Mouse (Mus musculus) heart, embryonic 13.5 days (tissue): ENCODE results near the gene Dixdc1. TPM values are rescaled to one million over a fixed set of nuclear protein-coding genes. Genes with fewer than 3 reads are reported as not detected.
A peak's percentile ranks its signal among the peaks of the same experiment; 100 is the strongest.

Experiments
- ATAC-seq: fragments of 200-750 bp; cut with Nextera tagmentation; 2 replicates; pipeline ENCODE4 v1.8.0; 2017; ENCODE audit warnings: moderate TSS enrichment; ENCODE audit not compliant: insufficient number of reproducible peaks, low FRiP score, low TSS enrichment; ENCODE audit errors: extremely low read depth
- H3K27ac ChIP-seq: fragments of 300-500 bp; sonication (generic); replicated peaks from 2 replicates; pipeline ENCODE4 v1.5.1; 2015; ENCODE audit warnings: moderate library complexity, mild to moderate bottlenecking, inconsistent platforms
- H3K27me3 ChIP-seq: fragments of 300-500 bp; sonication (generic); replicated peaks from 2 replicates; pipeline ENCODE4 v1.6.1; 2015; ENCODE audit warnings: mild to moderate bottlenecking, inconsistent platforms
- H3K36me3 ChIP-seq: fragments of 300-500 bp; sonication (generic); 2 replicates; pipeline ENCODE4 v1.6.1; 2015; ENCODE audit warnings: mild to moderate bottlenecking, inconsistent platforms
- H3K4me1 ChIP-seq: fragments of 300-500 bp; sonication (generic); 2 replicates; pipeline ENCODE4 v1.6.1; 2015; ENCODE audit warnings: inconsistent platforms
- H3K4me2 ChIP-seq: fragments of 300-500 bp; sonication (generic); 2 replicates; pipeline ENCODE4 v1.6.1; 2015; ENCODE audit warnings: inconsistent platforms, mild to moderate bottlenecking, moderate library complexity
- H3K4me3 ChIP-seq: fragments of 300-500 bp; sonication (generic); 2 replicates; pipeline ENCODE4 v1.5.1; 2015; ENCODE audit warnings: moderate library complexity, mild to moderate bottlenecking, inconsistent platforms
- H3K9ac ChIP-seq: fragments of 300-500 bp; sonication (generic); 2 replicates; pipeline ENCODE4 v1.6.1; 2015; ENCODE audit warnings: inconsistent platforms, mild to moderate bottlenecking, moderate library complexity
- H3K9me3 ChIP-seq: fragments of 300-500 bp; sonication (generic); 2 replicates; pipeline ENCODE4 v1.6.1; 2016; ENCODE audit warnings: inconsistent platforms
- WGBS: fragments of 180-500 bp; shearing (Covaris S2); methylation state at CpG from one replicate; pipeline ENCODE4 v1.1.7; 2015; ENCODE audit warnings: mixed read lengths; 5-methylcytosine and 5-hydroxymethylcytosine counted together
- polyA plus RNA-seq: library from polyadenylated mRNA; unstranded; fragments of >200 nt; fragmentation: Nextera tagmentation; extraction: Ambion mirVana; gene quantifications from 2 replicates; pipeline ENCODE4 v1.2.1, GENCODE M21; 2015

Gene Dixdc1
- polyA plus RNA-seq, 1 experiment from 2014 or later, result 8.1 TPM

DNA sequence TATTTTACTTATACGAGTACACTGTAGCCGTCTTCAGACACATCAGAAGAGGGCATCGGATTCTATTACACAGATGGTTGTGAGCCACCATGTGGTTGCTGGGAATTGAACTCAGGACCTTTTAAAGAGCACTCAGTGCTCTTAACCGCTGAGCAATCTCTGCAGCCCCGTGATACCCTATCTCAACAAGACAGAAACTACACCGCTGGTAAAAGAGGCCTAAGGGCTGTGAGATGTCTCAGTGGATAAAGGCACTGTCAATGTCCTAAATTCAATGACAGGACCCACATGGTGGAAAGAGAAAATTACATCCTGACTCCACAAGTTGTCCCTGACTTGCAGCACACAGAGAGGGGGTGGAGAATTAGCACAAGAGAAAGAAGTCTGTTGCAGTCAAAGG is 72.9 kb downstream of the Dixdc1 start:
- ATAC-seq, result no peak
- Histone ChIP-seq H3K27me3 (no peaks in the 10 kb centered on the region), H3K27ac (no peak overlapping the region), H3K4me1 (no peaks in the 10 kb centered on the region; the same call in 1 of the 2 replicates), H3K9ac (no peak overlapping the region), H3K9me3 (no peaks in the 10 kb centered on the region), H3K4me3 (no peak overlapping the region), H3K4me2 (no peak overlapping the region), H3K36me3 (peaks cover 31% of the 10 kb centered on the region)
- 71% methylated on average over 6 of the region's 6 CpGs for WGBS

- no peaks in the 10 kb centered on the region for H3K9me3 ChIP-seq
- H3K4me1 ChIP-seq, result peaks cover 6% of the 10 kb centered on the region
- H3K4me2 ChIP-seq, result no peak overlapping the region
- no peak for ATAC-seq
- H3K9ac ChIP-seq, result no peak overlapping the region
- H3K27me3 ChIP-seq, result no peaks in the 10 kb centered on the region
- H3K4me3 ChIP-seq, result no peak overlapping the region
- no peak overlapping the region for H3K27ac ChIP-seq
- 75% methylated on average over 5 of the region's 5 CpGs for WGBS
- H3K36me3 ChIP-seq, result peaks cover 31% of the 10 kb centered on the region
Observed at GRCm38 (mm10) chr9:50664826-50665225, 74.5 kb downstream of the Dixdc1 start.

GRCm38 (mm10) chr9:50660431-50660830 is 78.9 kb downstream of the Dixdc1 start:
- no peaks in the 10 kb centered on the region for H3K9me3 ChIP-seq
- peaks cover 31% of the 10 kb centered on the region for H3K36me3 ChIP-seq
- 21% methylated on average over 12 of the region's 12 CpGs for WGBS
- H3K4me3 ChIP-seq, result peak overlapping the region; percentile 98
- no peak for ATAC-seq
- H3K4me1 ChIP-seq, result peaks cover 21% of the 10 kb centered on the region
- H3K4me2 ChIP-seq, result peak overlapping the region; percentile 79
- H3K27ac ChIP-seq, result peak overlapping the region; percentile 90
- H3K9ac ChIP-seq, result peak overlapping the region; percentile 99
- H3K27me3 ChIP-seq, result no peaks in the 10 kb centered on the region

DNA sequence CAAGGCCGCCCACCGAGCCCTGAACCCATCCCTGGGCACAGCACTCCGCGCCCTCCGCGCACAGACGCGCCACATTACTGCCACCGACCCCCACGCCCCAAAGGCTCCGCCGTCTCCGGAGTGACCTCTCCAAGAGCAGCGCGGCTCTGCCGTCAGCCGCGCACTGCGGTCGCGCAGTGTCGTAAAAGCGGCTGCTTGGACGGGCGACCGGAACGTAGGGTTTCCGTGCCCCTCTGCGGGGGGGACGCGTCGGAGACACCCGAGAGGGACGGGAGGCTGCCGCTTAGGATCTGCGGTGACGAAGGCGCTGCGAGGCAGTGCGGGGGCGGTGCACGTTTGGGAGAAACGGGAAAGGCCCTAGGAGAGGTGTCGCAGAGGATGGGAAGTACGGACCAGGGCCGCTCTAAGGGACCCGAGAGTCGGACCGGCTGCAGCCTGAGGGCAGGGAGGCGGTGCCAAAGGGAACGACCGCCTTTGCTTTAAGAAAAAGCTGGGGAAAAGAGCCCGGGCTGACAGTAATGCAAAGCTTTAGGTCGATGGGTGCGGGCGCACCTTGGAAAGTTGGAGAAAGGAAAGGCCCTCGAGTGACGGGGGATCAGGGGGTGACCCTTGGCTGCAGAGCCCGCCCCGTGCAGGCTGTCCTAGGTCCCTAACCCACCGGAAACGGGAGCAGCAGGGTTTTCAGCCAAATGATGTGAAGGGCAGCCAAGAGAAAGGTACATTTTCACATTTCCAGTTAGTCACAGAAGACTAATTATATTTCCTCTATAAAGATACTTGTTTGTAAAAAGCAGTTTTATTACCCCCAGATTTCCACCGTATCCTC is 79.7 kb downstream of the Dixdc1 start, which contains the start of gene Dlat:
Gene Dlat (minus strand): TSS at position 389 of the 826 bp plus-strand sequence.
- peak; percentile 85 for ATAC-seq
- H3K4me3 ChIP-seq, result peak within 1 kb of the TSS; percentile 98
- H3K27me3 ChIP-seq, result no peaks in the 10 kb centered on the region
- H3K36me3 ChIP-seq, result peaks cover 35% of the 10 kb centered on the region
- H3K9ac ChIP-seq, result peak within 1 kb of the TSS; percentile 99
- H3K4me1 ChIP-seq, result peaks cover 21% of the 10 kb centered on the region
- peak within 1 kb of the TSS; percentile 79 for H3K4me2 ChIP-seq
- WGBS, result under 1% methylated on average over 63 of the region's 63 CpGs
- H3K27ac ChIP-seq, result peak within 1 kb of the TSS; percentile 90
- no peaks in the 10 kb centered on the region for H3K9me3 ChIP-seq

GRCm38 (mm10) chr9:50658941-50659388 is 80.4 kb downstream of the Dixdc1 start:
- peak overlapping the region; percentile 79 for H3K4me2 ChIP-seq
- WGBS, result under 1% methylated on average over 25 of the region's 28 CpGs
- H3K9me3 ChIP-seq, result no peaks in the 10 kb centered on the region

GRCm38 (mm10) chr9:50658391-50658790 is 80.9 kb downstream of the Dixdc1 start:
- Histone ChIP-seq H3K4me3 (peak overlapping the region; percentile 98), H3K9ac (peak overlapping the region; percentile 99), H3K9me3 (no peaks in the 10 kb centered on the region), H3K27me3 (no peaks in the 10 kb centered on the region), H3K4me1 (peaks cover 21% of the 10 kb centered on the region), H3K36me3 (peaks cover 45% of the 10 kb centered on the region), H3K27ac (peak overlapping the region; percentile 90; the same call in 1 of the 2 replicates), H3K4me2 (peak overlapping the region; percentile 79)
- no peak for ATAC-seq
- 17% methylated on average over 5 of the region's 5 CpGs for WGBS

More at GRCm38 (mm10) chr9:50658941-50659388, 80.4 kb downstream of the Dixdc1 start:
- peak; percentile 12; the same call in 1 of the 2 replicates for ATAC-seq
- peaks cover 39% of the 10 kb centered on the region for H3K36me3 ChIP-seq
- H3K4me1 ChIP-seq, result peaks cover 21% of the 10 kb centered on the region
- peak overlapping the region; percentile 90 for H3K27ac ChIP-seq
- peak overlapping the region; percentile 98 for H3K4me3 ChIP-seq
- H3K9ac ChIP-seq, result peak overlapping the region; percentile 99
- H3K27me3 ChIP-seq, result no peaks in the 10 kb centered on the region

DNA sequence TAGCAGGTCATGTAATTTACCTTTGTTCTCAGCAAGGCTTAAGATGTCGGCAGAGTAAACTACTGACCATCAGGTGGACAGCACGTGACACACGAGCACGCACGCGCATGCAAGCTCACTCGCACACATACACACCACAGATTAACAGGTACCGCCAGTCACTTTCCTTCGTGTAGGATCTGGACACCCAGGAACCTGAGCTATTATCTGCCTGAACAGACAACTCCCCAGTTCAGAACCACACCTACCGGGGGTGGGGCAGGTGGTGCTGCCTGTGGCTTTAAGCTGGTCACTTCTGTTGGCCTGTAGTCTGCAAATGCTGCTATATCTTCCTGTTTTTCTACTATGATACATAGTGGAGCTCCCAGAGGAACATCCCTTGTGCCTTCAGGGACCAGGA is 88.8 kb downstream of the Dixdc1 start:
- WGBS, result 82% methylated on average over 10 of the region's 10 CpGs

GRCm38 (mm10) chr9:50646826-50647370 is 92.4 kb downstream of the Dixdc1 start:
- no peak overlapping the region for H3K9ac ChIP-seq
- H3K27me3 ChIP-seq, result no peaks in the 10 kb centered on the region
- 79% methylated on average over 10 of the region's 10 CpGs for WGBS
- H3K4me3 ChIP-seq, result no peak overlapping the region
- no peaks in the 10 kb centered on the region for H3K4me1 ChIP-seq
- no peak overlapping the region for H3K27ac ChIP-seq
- peaks cover 96% of the 10 kb centered on the region for H3K36me3 ChIP-seq
- no peak for ATAC-seq
- H3K9me3 ChIP-seq, result no peaks in the 10 kb centered on the region
- H3K4me2 ChIP-seq, result no peak overlapping the region

More for the DNA sequence above, 88.8 kb downstream of the Dixdc1 start:
- Histone ChIP-seq H3K4me3 (no peak overlapping the region), H3K36me3 (peaks cover 98% of the 10 kb centered on the region), H3K4me2 (no peak overlapping the region), H3K27ac (no peak overlapping the region), H3K9ac (no peak overlapping the region), H3K27me3 (no peaks in the 10 kb centered on the region), H3K9me3 (no peaks in the 10 kb centered on the region), H3K4me1 (no peaks in the 10 kb centered on the region)
- ATAC-seq, result no peak

- Histone ChIP-seq H3K4me1 (no peaks in the 10 kb centered on the region), H3K27me3 (no peaks in the 10 kb centered on the region), H3K4me2 (no peak overlapping the region), H3K36me3 (peaks cover 66% of the 10 kb centered on the region), H3K27ac (no peak overlapping the region), H3K9me3 (no peaks in the 10 kb centered on the region), H3K9ac (no peak overlapping the region), H3K4me3 (no peak overlapping the region)
- ATAC-seq, result no peak
- 88% methylated on average over 11 of the region's 11 CpGs for WGBS
Observed at GRCm38 (mm10) chr9:50634270-50634669, 105.0 kb downstream of the Dixdc1 start.

DNA sequence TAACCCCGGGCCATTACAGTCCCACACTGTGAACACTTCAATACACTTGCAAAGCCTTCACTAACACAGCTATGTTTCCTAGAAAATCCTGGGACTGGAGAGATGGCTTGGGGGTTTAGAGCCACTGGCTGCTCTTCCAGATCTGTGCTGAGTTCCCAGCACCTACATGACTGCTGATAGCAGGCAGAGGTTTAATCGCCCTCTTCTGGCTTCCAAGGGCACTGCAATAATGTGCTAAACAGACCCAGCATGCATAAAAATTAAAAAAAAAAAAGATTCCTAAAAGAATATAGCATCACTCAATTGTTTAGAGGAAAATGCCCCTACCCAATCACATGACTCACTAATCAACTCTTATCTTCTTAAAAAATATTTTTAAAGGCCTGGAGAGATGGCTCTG is 106.3 kb downstream of the Dixdc1 start:
- Histone ChIP-seq H3K27me3 (no peaks in the 10 kb centered on the region), H3K9ac (no peak overlapping the region), H3K4me2 (no peak overlapping the region), H3K9me3 (no peaks in the 10 kb centered on the region), H3K36me3 (peaks cover 54% of the 10 kb centered on the region), H3K27ac (no peak overlapping the region), H3K4me3 (no peak overlapping the region), H3K4me1 (no peaks in the 10 kb centered on the region)
- ATAC-seq, result no peak
- WGBS, result 52% methylated on average over 2 of the region's 2 CpGs

- no peak for ATAC-seq
- H3K27me3 ChIP-seq, result no peaks in the 10 kb centered on the region
- no peaks in the 10 kb centered on the region for H3K9me3 ChIP-seq
- no peak overlapping the region for H3K4me3 ChIP-seq
- H3K4me2 ChIP-seq, result no peak overlapping the region
- H3K9ac ChIP-seq, result no peak overlapping the region
- 82% methylated on average over 6 of the region's 6 CpGs for WGBS
- H3K4me1 ChIP-seq, result no peaks in the 10 kb centered on the region
- peaks cover 46% of the 10 kb centered on the region for H3K36me3 ChIP-seq
- no peak overlapping the region for H3K27ac ChIP-seq
Observed at GRCm38 (mm10) chr9:50632016-50632688, 107.2 kb downstream of the Dixdc1 start.
